Mouse (Mus musculus): ENCODE measurements around the gene Mgat4c.
"Not testable (repeated sequence)": the region's sequence is repeated elsewhere in the genome, so short reads cannot be mapped to it uniquely, and the experiment has no call there.

The Mgat4c gene

GRCm38 (mm10) chr10:102127340-102127739, 446.1 kb downstream of the Mgat4c start:
- DNase-seq (ENCODE audit: low spot score in 2 of 2): no peak

GRCm38 (mm10) chr10:102154865-102155264, 473.6 kb downstream of the Mgat4c start:
- DNase-seq (ENCODE audit: low spot score in 2 of 2): no peak

GRCm38 (mm10) chr10:102155853-102156252, 474.6 kb downstream of the Mgat4c start:
- DNase-seq (ENCODE audit: low spot score in 2 of 2): no peak

GRCm38 (mm10) chr10:102158809-102159208, 477.5 kb downstream of the Mgat4c start:
- DNase-seq (ENCODE audit: low spot score in 2 of 2): peak; percentile 39 to 51

- DNase-seq (ENCODE audit: low spot score in 2 of 2): peak; percentile 8 to 16
Observed at GRCm38 (mm10) chr10:102184726-102185125, 503.4 kb downstream of the Mgat4c start.

GRCm38 (mm10) chr10:102191646-102192045, 510.4 kb downstream of the Mgat4c start:
- DNase-seq (ENCODE audit: low spot score in 2 of 2): no peak

GRCm38 (mm10) chr10:102196850-102197249, 515.6 kb downstream of the Mgat4c start:
- DNase-seq (ENCODE audit: low spot score in 2 of 2): no peak

GRCm38 (mm10) chr10:102238558-102239211, 557.4 kb downstream of the Mgat4c start:
- DNase-seq (ENCODE audit: low spot score in 2 of 2): no peak

- DNase-seq (ENCODE audit: low spot score in 2 of 2): no peak
Observed at GRCm38 (mm10) chr10:102243897-102244296, 562.6 kb downstream of the Mgat4c start.

GRCm38 (mm10) chr10:102244601-102245000, 563.3 kb downstream of the Mgat4c start:
- no peak for DNase-seq (ENCODE audit: low spot score in 2 of 2)

GRCm38 (mm10) chr10:102245269-102245668, 564.0 kb downstream of the Mgat4c start:
- DNase-seq (ENCODE audit: low spot score in 2 of 2): no peak

GRCm38 (mm10) chr10:102308892-102309479, 627.7 kb downstream of the Mgat4c start:
- no peak for DNase-seq (ENCODE audit: low spot score in 2 of 2)

GRCm38 (mm10) chr10:102365685-102366381, 684.5 kb downstream of the Mgat4c start:
- no peak for DNase-seq (ENCODE audit: low spot score in 2 of 2)

GRCm38 (mm10) chr10:102370576-102370975, 689.3 kb downstream of the Mgat4c start:
- DNase-seq (ENCODE audit: low spot score in 2 of 2): no peak

GRCm38 (mm10) chr10:102372111-102372510, 690.8 kb downstream of the Mgat4c start:
- no peak for DNase-seq (ENCODE audit: low spot score in 2 of 2)

GRCm38 (mm10) chr10:102374061-102374460, 692.8 kb downstream of the Mgat4c start:
- no peak for DNase-seq (ENCODE audit: low spot score in 2 of 2)

- DNase-seq (ENCODE audit: low spot score in 2 of 2): no peak
Observed at GRCm38 (mm10) chr10:102377377-102377776, 696.1 kb downstream of the Mgat4c start.

GRCm38 (mm10) chr10:102389223-102389622, 707.9 kb downstream of the Mgat4c start:
- DNase-seq (ENCODE audit: low spot score in 2 of 2): no peak

GRCm38 (mm10) chr10:102417654-102418272, 736.5 kb downstream of the Mgat4c start:
- no peak for DNase-seq (ENCODE audit: low spot score in 2 of 2)

GRCm38 (mm10) chr10:102435048-102435447, 753.8 kb downstream of the Mgat4c start:
- DNase-seq (ENCODE audit: low spot score in 2 of 2): peak; percentile 29 to 45

- DNase-seq (ENCODE audit: low spot score in 2 of 2): not testable (repeated sequence)
Observed at GRCm38 (mm10) chr10:102435467-102435866, 754.2 kb downstream of the Mgat4c start.

All from right cerebral cortex, adult 2 months (tissue).